Mouse (Mus musculus): ENCODE data around the gene Sart1. TPM values are rescaled to one million over a fixed set of nuclear protein-coding genes. Genes with fewer than 3 reads are reported as not detected.

The Sart1 gene
- 26.4 and 29.3 TPM in 2 replicates for polyA plus RNA-seq (2021; fragmentation: Nextera tagmentation)
- long read RNA-seq, experiment 1, full-length matches to known transcripts, result 4 of 24 reads
- long read RNA-seq, experiment 1, partial matches to known transcripts, result 16 of 24 reads
- long read RNA-seq, experiment 1, other reads (novel, unspliced or antisense), result 4 of 24 reads
- long read RNA-seq, experiment 2, full-length matches to known transcripts, result 3 of 17 reads
- long read RNA-seq, experiment 2, partial matches to known transcripts, result 13 of 17 reads
- long read RNA-seq, experiment 2, other reads (novel, unspliced or antisense), result 1 of 17 reads

GRCm38 (mm10) chr19:5388588-5389242 lies at the start of gene Sart1:
Sart1 (minus strand) TSS chr19:5388703.

GRCm38 (mm10) chr19:5424782-5425741 lies 36.6 kb upstream of the Sart1 start, which contains the start of the genes Drap1 and AI837181:
Drap1 (minus strand) TSS chr19:5424979.
AI837181 (plus strand) TSS chr19:5425144.

GRCm38 (mm10) chr19:5402293-5402692 lies 13.8 kb upstream of the Sart1 start, which contains the start of gene Tsga10ip:
Tsga10ip (minus strand) TSS chr19:5402526.

GRCm38 (mm10) chr19:5367053-5367359 lies 21.5 kb downstream of the Sart1 start, which contains the start of gene Banf1:
Banf1 (minus strand) TSS chr19:5367168.

GRCm38 (mm10) chr19:5366175-5367052 lies 22.1 kb downstream of the Sart1 start, which contains the start of gene Eif1ad:
Eif1ad (plus strand) TSS chr19:5366741.

GRCm38 (mm10) chr19:5349502-5349873 lies 39.0 kb downstream of the Sart1 start, which contains the start of gene Cst6:
Cst6 (minus strand) TSS chr19:5349574.

GRCm38 (mm10) chr19:5335441-5335840 lies 53.1 kb downstream of the Sart1 start, which contains the start of gene Catsper1:
Catsper1 (plus strand) TSS chr19:5335741.

Other genes with a start within 250 kb of the Sart1 start
- 18.5 and 34.5 TPM in 2 replicates for gene Pacs1, start 115.6 kb downstream of the Sart1 start, polyA plus RNA-seq (2021; fragmentation: Nextera tagmentation)
- 203 and 220 TPM in 2 replicates for gene Sf3b2, start 93.2 kb downstream of the Sart1 start, polyA plus RNA-seq (2021; fragmentation: Nextera tagmentation)
- 30.0 and 34.7 TPM in 2 replicates for gene Gal3st3, start 90.4 kb downstream of the Sart1 start, polyA plus RNA-seq (2021; fragmentation: Nextera tagmentation)
- not detected in 2 replicates for gene Catsper1, start 53.0 kb downstream of the Sart1 start, polyA plus RNA-seq (2021; fragmentation: Nextera tagmentation)
- 50.0 and 72.9 TPM in 2 replicates for gene Cst6, start 39.1 kb downstream of the Sart1 start, polyA plus RNA-seq (2021; fragmentation: Nextera tagmentation)
- gene Eif1ad, start 22.0 kb downstream of the Sart1 start, polyA plus RNA-seq (2021; fragmentation: Nextera tagmentation), result 29.9 and 34.7 TPM in 2 replicates
- gene Banf1, start 21.5 kb downstream of the Sart1 start, polyA plus RNA-seq (2021; fragmentation: Nextera tagmentation), result 160 and 199 TPM in 2 replicates
- gene Tsga10ip, start 13.8 kb upstream of the Sart1 start, polyA plus RNA-seq (2021; fragmentation: Nextera tagmentation), result not detected in 2 replicates
- 166 and 215 TPM in 2 replicates for gene Drap1, start 36.3 kb upstream of the Sart1 start, polyA plus RNA-seq (2021; fragmentation: Nextera tagmentation)
- 42.0 and 45.8 TPM in 2 replicates for gene AI837181, start 36.4 kb upstream of the Sart1 start, polyA plus RNA-seq (2021; fragmentation: Nextera tagmentation)
- 0.19 TPM in 1 of 2 replicates, not detected in the other for gene Fosl1, start 58.8 kb upstream of the Sart1 start, polyA plus RNA-seq (2021; fragmentation: Nextera tagmentation)
- 20.7 and 40.8 TPM in 2 replicates for gene Ccdc85b, start 69.2 kb upstream of the Sart1 start, polyA plus RNA-seq (2021; fragmentation: Nextera tagmentation)
- 93.1 and 106 TPM in 2 replicates for gene Fibp, start 71.9 kb upstream of the Sart1 start, polyA plus RNA-seq (2021; fragmentation: Nextera tagmentation)
- 0.23 TPM in 1 of 2 replicates, not detected in the other for gene Ctsw, start 79.8 kb upstream of the Sart1 start, polyA plus RNA-seq (2021; fragmentation: Nextera tagmentation)
- gene Efemp2, start 85.3 kb upstream of the Sart1 start, polyA plus RNA-seq (2021; fragmentation: Nextera tagmentation), result 13.0 and 16.9 TPM in 2 replicates
- 18.7 and 21.5 TPM in 2 replicates for gene Mus81, start 99.7 kb upstream of the Sart1 start, polyA plus RNA-seq (2021; fragmentation: Nextera tagmentation)
- gene Cfl1, start 101.8 kb upstream of the Sart1 start, polyA plus RNA-seq (2021; fragmentation: Nextera tagmentation), result 823 and 1,622 TPM in 2 replicates
- not detected in 2 replicates for gene 1700020D05Rik, start 115.1 kb upstream of the Sart1 start, polyA plus RNA-seq (2021; fragmentation: Nextera tagmentation)
- gene Snx32, start 121.8 kb upstream of the Sart1 start, polyA plus RNA-seq (2021; fragmentation: Nextera tagmentation), result 58.0 and 58.2 TPM in 2 replicates
- gene Ovol1, start 171.9 kb upstream of the Sart1 start, polyA plus RNA-seq (2021; fragmentation: Nextera tagmentation), result not detected in 2 replicates
- 2.8 and 3.6 TPM in 2 replicates for gene Ap5b1, start 179.3 kb upstream of the Sart1 start, polyA plus RNA-seq (2021; fragmentation: Nextera tagmentation)
- gene Rnaseh2c, start 213.2 kb upstream of the Sart1 start, polyA plus RNA-seq (2021; fragmentation: Nextera tagmentation), result 63.2 and 67.2 TPM in 2 replicates
- 57.2 and 58.7 TPM in 2 replicates for gene Kat5, start 221.5 kb upstream of the Sart1 start, polyA plus RNA-seq (2021; fragmentation: Nextera tagmentation)
- gene Rela, start 248.8 kb upstream of the Sart1 start, polyA plus RNA-seq (2021; fragmentation: Nextera tagmentation), result 7.7 and 14.6 TPM in 2 replicates

All from left cerebral cortex, adult 6 months (tissue).